Mouse (Mus musculus) cerebellum, adult 9-11 months (tissue): ENCODE results near the gene Proz.
"Not testable (repeated sequence)": the region's sequence is repeated elsewhere in the genome, so short reads cannot be mapped to it uniquely, and the experiment has no call there.

Experiments used
- DNase-seq: peaks from one replicate; pipeline ENCODE4 v3.0.0; 2022

The Proz gene

GRCm38 (mm10) chr8:13060441-13061150, at the start of gene Proz:
Proz (plus strand) TSS chr8:13060914.
- DNase-seq: no peak

GRCm38 (mm10) chr8:13019560-13019959, 41.2 kb upstream of the Proz start:
- no peak for DNase-seq

- DNase-seq: no peak
Observed at GRCm38 (mm10) chr8:13021830-13022229, 38.9 kb upstream of the Proz start.

GRCm38 (mm10) chr8:13025487-13026224, 35.1 kb upstream of the Proz start, which contains the start of gene F7:
F7 (plus strand) TSS chr8:13026034.
- no peak for DNase-seq

- DNase-seq: no peak
Observed at GRCm38 (mm10) chr8:13027615-13028014, 33.1 kb upstream of the Proz start.

GRCm38 (mm10) chr8:13028482-13028881, 32.2 kb upstream of the Proz start:
- DNase-seq: peak; percentile 63

GRCm38 (mm10) chr8:13036346-13036812, 24.3 kb upstream of the Proz start:
- no peak for DNase-seq

GRCm38 (mm10) chr8:13037015-13037414, 23.7 kb upstream of the Proz start, which contains the start of gene F10:
F10 (plus strand) TSS chr8:13037308.
- no peak for DNase-seq

- no peak for DNase-seq
Observed at GRCm38 (mm10) chr8:13037569-13037968, 23.1 kb upstream of the Proz start.

- DNase-seq: no peak
Observed at GRCm38 (mm10) chr8:13039054-13039453, 21.7 kb upstream of the Proz start.

- DNase-seq: no peak
Observed at GRCm38 (mm10) chr8:13041459-13041858, 19.3 kb upstream of the Proz start.

GRCm38 (mm10) chr8:13047652-13048051, 13.1 kb upstream of the Proz start:
- no peak for DNase-seq

- no peak for DNase-seq
Observed at GRCm38 (mm10) chr8:13050550-13050949, 10.2 kb upstream of the Proz start.

- no peak for DNase-seq
Observed at GRCm38 (mm10) chr8:13057351-13057750, 3.4 kb upstream of the Proz start.

GRCm38 (mm10) chr8:13063112-13063511, 2.4 kb downstream of the Proz start:
- DNase-seq: no peak

- no peak for DNase-seq
Observed at GRCm38 (mm10) chr8:13073255-13073654, 12.5 kb downstream of the Proz start.

GRCm38 (mm10) chr8:13075044-13075443, 14.3 kb downstream of the Proz start:
- no peak for DNase-seq

- not testable (repeated sequence) for DNase-seq
Observed at GRCm38 (mm10) chr8:13075579-13075978, 14.9 kb downstream of the Proz start.

GRCm38 (mm10) chr8:13077542-13077941, 16.8 kb downstream of the Proz start:
- DNase-seq: no peak

- peak; percentile 89 for DNase-seq
Observed at GRCm38 (mm10) chr8:13104691-13105086, 44.0 kb downstream of the Proz start.

GRCm38 (mm10) chr8:13105087-13105881, 44.6 kb downstream of the Proz start, which contains the start of the genes Pcid2 and Cul4a:
Pcid2 (minus strand) TSS chr8:13105459.
Cul4a (plus strand) TSS chr8:13105621.
- peak; percentile 97 for DNase-seq

GRCm38 (mm10) chr8:13105908-13106551, 45.3 kb downstream of the Proz start:
- peak; percentile 82 for DNase-seq
